Mouse (Mus musculus) stomach, embryonic 15.5 days (tissue): Measurements from ENCODE around the gene Ube2n. TPM values are rescaled to one million over a fixed set of nuclear protein-coding genes. Genes with fewer than 3 reads are reported as not detected.

Source experiments
- ATAC-seq: fragments of 200-750 bp; cut with Nextera tagmentation; 2 replicates; pipeline ENCODE4 v1.8.0; 2017; ENCODE audit warnings: low read depth, moderate number of reproducible peaks, moderate TSS enrichment; ENCODE audit not compliant: insufficient read depth, low FRiP score
- H3K27ac ChIP-seq: fragments of 300-500 bp; sonication (generic); 2 replicates; pipeline ENCODE4 v1.5.1; 2015; ENCODE audit warnings: mild to moderate bottlenecking, inconsistent platforms
- H3K27me3 ChIP-seq: fragments of 300-500 bp; sonication (generic); replicated peaks from 2 replicates; pipeline ENCODE4 v1.6.1; 2015; ENCODE audit warnings: inconsistent platforms
- H3K36me3 ChIP-seq: fragments of 300-500 bp; sonication (generic); 2 replicates; pipeline ENCODE4 v1.6.1; 2015; ENCODE audit warnings: inconsistent platforms
- H3K4me1 ChIP-seq: fragments of 300-500 bp; sonication (generic); 2 replicates; pipeline ENCODE4 v1.6.1; 2015; ENCODE audit warnings: inconsistent platforms
- H3K4me2 ChIP-seq: fragments of 300-500 bp; sonication (generic); 2 replicates; pipeline ENCODE4 v1.6.1; 2015; ENCODE audit warnings: mild to moderate bottlenecking, inconsistent platforms
- H3K4me3 ChIP-seq: fragments of 300-500 bp; sonication (generic); replicated peaks from 2 replicates; pipeline ENCODE4 v1.5.1; 2015; ENCODE audit warnings: inconsistent platforms
- H3K9ac ChIP-seq: fragments of 300-500 bp; sonication (generic); 2 replicates; pipeline ENCODE4 v1.6.1; 2015; ENCODE audit warnings: inconsistent platforms
- H3K9me3 ChIP-seq: fragments of 300-500 bp; sonication (generic); 2 replicates; pipeline ENCODE4 v1.6.1; 2016; ENCODE audit warnings: inconsistent platforms
- WGBS: fragments of 180-500 bp; shearing (Covaris S2); methylation state at CpG from one replicate; pipeline ENCODE4 v1.1.7; 2015; 5-methylcytosine and 5-hydroxymethylcytosine counted together
- polyA plus RNA-seq: library from polyadenylated mRNA; unstranded; fragments of >200 nt; fragmentation: Nextera tagmentation; extraction: Ambion mirVana; gene quantifications from 2 replicates; pipeline ENCODE4 v1.2.1, GENCODE M21; 2015

Gene Ube2n
- polyA plus RNA-seq, 1 experiment from 2014 or later = 284 TPM

DNA sequence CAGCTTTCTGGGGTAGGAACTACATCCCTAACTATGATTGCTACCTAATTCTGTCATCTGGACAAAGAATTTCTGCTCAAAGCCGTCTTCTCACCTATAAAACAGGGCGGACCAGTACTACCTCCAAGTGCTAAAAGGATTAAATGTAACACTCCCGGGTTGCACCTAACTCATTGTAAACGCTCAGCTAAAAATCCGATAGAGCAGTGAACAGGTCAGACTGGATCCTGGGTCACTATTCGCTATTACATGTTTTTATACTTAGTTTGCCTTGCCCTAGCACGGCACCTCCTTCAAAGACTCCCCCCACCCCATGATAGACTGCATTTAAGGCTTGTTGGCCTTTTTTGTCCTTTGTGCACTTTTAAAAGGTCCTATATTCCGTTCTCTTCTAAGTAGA lies 47.5 kb downstream of the Ube2n start:
- H3K27me3 ChIP-seq = no peaks in the 10 kb centered on the region
- H3K27ac ChIP-seq = peak overlapping the region; percentile 91
- WGBS = 3% methylated on average over 8 of the region's 8 CpGs
- peaks cover 20% of the 10 kb centered on the region; the same call in 1 of the 2 replicates for H3K4me1 ChIP-seq
- no peak for ATAC-seq
- no peaks in the 10 kb centered on the region for H3K36me3 ChIP-seq
- no peaks in the 10 kb centered on the region for H3K9me3 ChIP-seq
- peak overlapping the region; percentile 83 for H3K4me3 ChIP-seq
- H3K9ac ChIP-seq = peak overlapping the region; percentile 82; the same call in 1 of the 2 replicates
- H3K4me2 ChIP-seq = peak overlapping the region; percentile 79

- peak; percentile 25; the same call in 1 of the 2 replicates for ATAC-seq
- under 1% methylated on average over 58 of the region's 65 CpGs for WGBS
- Histone ChIP-seq H3K4me3 (peak overlapping the region; percentile 83), H3K4me1 (peaks cover 20% of the 10 kb centered on the region; the same call in 1 of the 2 replicates), H3K36me3 (no peaks in the 10 kb centered on the region), H3K9me3 (no peaks in the 10 kb centered on the region), H3K4me2 (peak overlapping the region; percentile 79), H3K27me3 (no peaks in the 10 kb centered on the region), H3K9ac (peak overlapping the region; percentile 82), H3K27ac (peak overlapping the region; percentile 91)
Measured at GRCm38 (mm10) chr10:95562859-95563841, 48.2 kb downstream of the Ube2n start.

DNA sequence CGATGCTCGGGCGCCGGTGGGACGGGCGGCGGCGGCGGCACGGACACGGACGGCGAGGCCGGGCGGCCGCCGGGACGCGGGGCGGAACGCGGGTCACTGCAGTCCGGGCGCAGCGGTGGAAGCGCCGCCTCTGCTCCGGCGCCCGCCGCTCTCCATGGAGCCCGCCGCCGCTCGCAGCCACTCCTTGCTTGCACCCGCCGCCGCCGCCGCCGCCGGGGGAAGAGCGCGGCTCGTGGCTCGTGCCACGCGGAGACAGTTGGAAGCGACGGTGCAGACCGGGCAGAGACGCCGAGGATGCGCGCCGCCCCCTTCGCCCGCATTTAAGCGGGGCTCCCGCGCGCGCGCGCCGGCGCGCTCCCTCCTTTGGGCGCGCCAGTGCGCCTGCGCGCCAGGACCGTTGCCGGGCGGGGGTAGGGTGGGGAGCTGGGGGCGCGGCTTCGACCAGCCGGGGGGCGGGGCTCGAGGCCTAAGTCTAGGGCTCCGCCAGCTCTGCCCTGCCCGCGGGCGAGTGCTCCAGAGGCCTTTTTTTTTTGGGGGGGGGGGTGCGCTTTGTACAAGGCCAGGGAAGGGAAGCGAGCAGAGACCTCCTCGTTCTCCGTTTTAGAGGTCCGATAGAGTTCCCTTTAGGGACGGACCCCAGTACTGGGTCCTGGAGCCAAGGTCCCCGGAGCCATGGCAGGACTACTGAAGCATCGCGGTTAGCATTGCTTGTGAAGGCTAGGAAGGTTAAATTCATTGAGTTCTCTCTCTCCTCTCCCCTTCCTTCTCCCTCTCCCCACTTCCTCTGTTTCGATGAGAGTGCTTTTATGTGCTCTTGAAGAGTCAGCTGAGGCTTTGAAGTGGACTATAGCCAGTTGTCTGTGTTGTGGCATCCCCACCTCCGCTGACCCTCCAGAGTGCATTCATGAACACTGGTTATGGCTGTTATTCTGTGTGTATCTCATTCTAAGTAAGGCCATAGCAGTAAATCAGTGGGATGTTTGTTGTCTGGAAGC lies 49.2 kb downstream of the Ube2n start, which contains the start of gene Nudt4:
Gene Nudt4, minus strand, starts transcription at position 296 of the 995 bp plus-strand sequence.
- Histone ChIP-seq H3K9ac (peak within 1 kb of the TSS; percentile 82), H3K4me2 (peak within 1 kb of the TSS; percentile 79), H3K9me3 (no peaks in the 10 kb centered on the region), H3K27ac (peak within 1 kb of the TSS; percentile 91), H3K36me3 (no peaks in the 10 kb centered on the region), H3K27me3 (no peaks in the 10 kb centered on the region), H3K4me3 (peak within 1 kb of the TSS; percentile 83), H3K4me1 (peaks cover 20% of the 10 kb centered on the region; the same call in 1 of the 2 replicates)
- peak; percentile 92 for ATAC-seq
- 1% methylated on average over 86 of the region's 97 CpGs for WGBS

GRCm38 (mm10) chr10:95565156-95565854 lies 50.4 kb downstream of the Ube2n start:
- H3K9me3 ChIP-seq = no peaks in the 10 kb centered on the region
- H3K4me1 ChIP-seq = peaks cover 20% of the 10 kb centered on the region; the same call in 1 of the 2 replicates
- ATAC-seq = no peak
- H3K4me3 ChIP-seq = no peak overlapping the region
- H3K27me3 ChIP-seq = no peaks in the 10 kb centered on the region
- 25% methylated on average over 14 of the region's 14 CpGs for WGBS
- H3K9ac ChIP-seq = no peak overlapping the region
- no peaks in the 10 kb centered on the region for H3K36me3 ChIP-seq
- peak overlapping the region; percentile 32; the same call in 1 of the 2 replicates for H3K4me2 ChIP-seq
- H3K27ac ChIP-seq = no peak overlapping the region

GRCm38 (mm10) chr10:95566786-95567185 lies 51.8 kb downstream of the Ube2n start:
- Histone ChIP-seq H3K27ac (no peak overlapping the region), H3K9me3 (no peaks in the 10 kb centered on the region), H3K4me2 (no peak overlapping the region), H3K4me3 (no peak overlapping the region), H3K36me3 (no peaks in the 10 kb centered on the region), H3K4me1 (peaks cover 14% of the 10 kb centered on the region; the same call in 1 of the 2 replicates), H3K9ac (no peak overlapping the region), H3K27me3 (no peaks in the 10 kb centered on the region)
- no peak for ATAC-seq
- WGBS = 88% methylated on average over 3 of the region's 3 CpGs

- H3K4me3 ChIP-seq = no peak overlapping the region
- H3K36me3 ChIP-seq = no peaks in the 10 kb centered on the region
- H3K9me3 ChIP-seq = no peaks in the 10 kb centered on the region
- H3K4me1 ChIP-seq = peaks cover 12% of the 10 kb centered on the region; the same call in 1 of the 2 replicates
- 67% methylated on average over 5 of the region's 5 CpGs for WGBS
- no peak overlapping the region for H3K27ac ChIP-seq
- H3K27me3 ChIP-seq = no peaks in the 10 kb centered on the region
- no peak overlapping the region for H3K4me2 ChIP-seq
- no peak for ATAC-seq
- no peak overlapping the region for H3K9ac ChIP-seq
Measured at GRCm38 (mm10) chr10:95567550-95567949, 52.6 kb downstream of the Ube2n start.

DNA sequence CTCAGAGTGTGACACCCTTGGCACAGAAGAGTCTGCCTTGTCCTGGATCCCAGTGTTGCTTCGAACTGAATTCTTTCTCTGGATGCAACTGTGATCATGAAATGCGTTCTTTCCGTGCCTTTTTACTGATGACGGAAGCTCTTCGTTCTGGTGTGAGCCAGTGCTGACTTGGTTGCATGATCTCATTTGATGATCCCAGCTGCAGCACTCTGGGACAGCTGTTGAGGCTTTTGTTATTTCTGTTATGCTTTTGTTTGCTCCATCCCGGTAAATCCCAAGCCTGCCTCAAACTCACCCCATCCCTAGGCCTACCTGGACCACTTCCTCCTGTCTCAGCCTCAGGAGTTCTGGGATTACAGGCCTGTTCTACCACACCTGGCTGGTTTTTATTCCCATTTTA lies 53.1 kb downstream of the Ube2n start:
- no peak overlapping the region for H3K4me3 ChIP-seq
- H3K4me2 ChIP-seq = no peak overlapping the region
- WGBS = 67% methylated on average over 6 of the region's 6 CpGs
- no peak overlapping the region for H3K27ac ChIP-seq
- H3K27me3 ChIP-seq = no peaks in the 10 kb centered on the region
- H3K9ac ChIP-seq = no peak overlapping the region
- no peaks in the 10 kb centered on the region for H3K36me3 ChIP-seq
- peaks cover 12% of the 10 kb centered on the region; the same call in 1 of the 2 replicates for H3K4me1 ChIP-seq
- no peaks in the 10 kb centered on the region for H3K9me3 ChIP-seq
- ATAC-seq = no peak

DNA sequence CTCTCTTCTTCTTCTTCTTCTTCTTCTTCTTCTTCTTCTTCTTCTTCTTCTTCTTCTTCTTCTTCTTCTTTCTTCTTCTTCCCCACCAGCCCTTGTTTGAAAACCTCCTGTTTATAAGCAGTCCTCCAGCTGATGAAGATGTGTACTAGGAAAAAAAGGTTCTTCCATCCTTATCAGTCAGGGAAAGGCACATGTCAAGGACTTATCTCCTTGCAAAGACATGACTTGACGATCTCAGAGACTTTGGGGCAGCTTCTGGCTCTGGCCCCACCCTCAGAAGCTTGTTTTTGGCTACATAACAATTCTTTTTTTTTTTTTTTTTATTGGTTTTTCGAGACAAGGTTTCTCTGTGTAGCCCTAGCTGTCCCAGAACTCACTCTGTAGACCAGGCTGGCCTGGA lies 54.5 kb downstream of the Ube2n start:
- peak; percentile 90 for ATAC-seq
- H3K9me3 ChIP-seq = no peaks in the 10 kb centered on the region
- H3K27me3 ChIP-seq = no peaks in the 10 kb centered on the region
- WGBS = 56% methylated on average over 2 of the region's 2 CpGs
- no peak overlapping the region for H3K9ac ChIP-seq
- no peak overlapping the region for H3K4me3 ChIP-seq
- no peak overlapping the region for H3K4me2 ChIP-seq
- peaks cover 10% of the 10 kb centered on the region; the same call in 1 of the 2 replicates for H3K4me1 ChIP-seq
- no peak overlapping the region for H3K27ac ChIP-seq
- no peaks in the 10 kb centered on the region for H3K36me3 ChIP-seq

DNA sequence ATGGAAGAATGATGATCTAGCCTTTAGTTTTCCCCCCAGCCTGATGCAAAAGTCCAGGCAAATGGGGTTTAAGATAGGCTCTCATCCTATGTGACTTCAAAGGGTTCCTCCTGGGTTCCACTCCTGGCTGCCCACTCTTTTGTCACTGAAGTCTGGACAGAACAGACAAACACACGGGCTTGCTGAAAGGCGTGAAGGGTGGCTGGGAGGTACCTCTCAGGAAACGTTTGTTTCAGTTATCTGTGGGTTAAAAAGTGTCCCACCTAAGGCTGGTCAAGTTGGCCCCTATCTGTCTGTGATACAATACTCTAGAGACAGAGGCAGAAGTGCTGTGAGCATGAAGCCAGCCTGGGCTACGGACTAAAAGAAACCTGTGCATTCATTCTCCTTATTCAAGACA lies 60.0 kb downstream of the Ube2n start:
- H3K4me1 ChIP-seq = peaks cover 10% of the 10 kb centered on the region; the same call in 1 of the 2 replicates
- H3K9ac ChIP-seq = no peak overlapping the region
- no peak overlapping the region for H3K4me3 ChIP-seq
- no peak overlapping the region for H3K4me2 ChIP-seq
- no peaks in the 10 kb centered on the region for H3K9me3 ChIP-seq
- no peak overlapping the region for H3K27ac ChIP-seq
- 59% methylated on average over 4 of the region's 4 CpGs for WGBS
- no peaks in the 10 kb centered on the region for H3K36me3 ChIP-seq
- ATAC-seq = no peak
- H3K27me3 ChIP-seq = no peaks in the 10 kb centered on the region

DNA sequence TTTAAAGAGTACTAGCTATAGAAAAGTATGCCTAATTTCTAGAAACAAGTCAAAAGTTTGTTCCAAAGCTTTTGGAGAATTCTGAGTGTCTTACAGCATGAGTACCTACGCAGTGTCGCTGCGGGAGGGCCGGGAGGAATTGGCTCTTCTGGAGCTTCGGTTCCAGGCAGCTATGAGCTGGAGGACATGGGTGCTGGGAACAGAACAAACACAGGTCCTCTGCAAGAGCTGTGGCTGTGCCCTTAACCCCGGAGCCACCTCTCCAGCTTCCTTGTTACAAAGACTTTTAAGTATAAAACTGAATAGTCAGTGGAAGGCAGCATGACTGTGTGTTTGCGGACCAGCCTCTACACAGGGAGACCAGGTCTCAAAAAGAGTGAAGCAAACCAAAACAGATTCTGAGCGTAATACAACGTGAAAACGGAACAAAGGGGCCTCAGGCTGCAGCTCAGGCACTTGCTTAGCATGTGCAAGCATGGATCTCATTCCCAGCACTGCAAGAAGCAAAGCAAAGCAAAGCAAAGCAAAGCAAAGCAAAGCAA lies 61.0 kb downstream of the Ube2n start:
- Histone ChIP-seq H3K4me2 (no peak overlapping the region), H3K27ac (no peak overlapping the region), H3K36me3 (no peaks in the 10 kb centered on the region), H3K9me3 (no peaks in the 10 kb centered on the region), H3K9ac (no peak overlapping the region), H3K4me1 (peaks cover 10% of the 10 kb centered on the region; the same call in 1 of the 2 replicates), H3K27me3 (no peaks in the 10 kb centered on the region), H3K4me3 (no peak overlapping the region)
- ATAC-seq = no peak
- WGBS = 72% methylated on average over 10 of the region's 10 CpGs
